Mouse (Mus musculus) ovary, postnatal 10 days (tissue): Measurements from ENCODE around the gene Prss50.

Experiments used
- DNase-seq: peaks from one replicate; pipeline ENCODE4 v3.0.0; 2022; ENCODE audit warnings: low spot score

The Prss50 gene

GRCm38 (mm10) chr9:110874660-110875191 lies 17.0 kb downstream of the Prss50 start:
- no peak for DNase-seq

- DNase-seq: no peak
Observed at GRCm38 (mm10) chr9:110875288-110875695, 17.5 kb downstream of the Prss50 start.

DNA sequence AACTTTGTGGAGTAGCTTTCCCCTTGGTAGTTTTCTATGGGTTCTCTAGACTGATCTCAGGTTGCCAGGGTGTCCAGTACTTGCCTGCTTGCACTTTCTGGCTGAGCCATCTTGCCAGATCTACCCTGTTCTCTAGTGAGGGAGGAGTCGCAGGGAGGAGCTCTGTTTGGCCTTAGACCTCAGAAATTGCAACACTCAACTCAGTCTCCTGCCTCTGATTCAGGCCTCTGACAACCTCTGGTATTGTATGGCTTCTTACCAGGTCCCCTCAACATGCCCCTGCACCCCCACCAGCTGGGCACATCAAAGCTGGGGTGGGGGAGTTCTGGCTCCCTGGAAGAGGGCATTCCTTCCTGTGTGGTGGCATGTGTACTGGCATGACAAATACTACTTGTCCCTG lies 19.6 kb downstream of the Prss50 start:
- no peak for DNase-seq

GRCm38 (mm10) chr9:110877888-110878287 lies 20.1 kb downstream of the Prss50 start:
- no peak for DNase-seq

DNA sequence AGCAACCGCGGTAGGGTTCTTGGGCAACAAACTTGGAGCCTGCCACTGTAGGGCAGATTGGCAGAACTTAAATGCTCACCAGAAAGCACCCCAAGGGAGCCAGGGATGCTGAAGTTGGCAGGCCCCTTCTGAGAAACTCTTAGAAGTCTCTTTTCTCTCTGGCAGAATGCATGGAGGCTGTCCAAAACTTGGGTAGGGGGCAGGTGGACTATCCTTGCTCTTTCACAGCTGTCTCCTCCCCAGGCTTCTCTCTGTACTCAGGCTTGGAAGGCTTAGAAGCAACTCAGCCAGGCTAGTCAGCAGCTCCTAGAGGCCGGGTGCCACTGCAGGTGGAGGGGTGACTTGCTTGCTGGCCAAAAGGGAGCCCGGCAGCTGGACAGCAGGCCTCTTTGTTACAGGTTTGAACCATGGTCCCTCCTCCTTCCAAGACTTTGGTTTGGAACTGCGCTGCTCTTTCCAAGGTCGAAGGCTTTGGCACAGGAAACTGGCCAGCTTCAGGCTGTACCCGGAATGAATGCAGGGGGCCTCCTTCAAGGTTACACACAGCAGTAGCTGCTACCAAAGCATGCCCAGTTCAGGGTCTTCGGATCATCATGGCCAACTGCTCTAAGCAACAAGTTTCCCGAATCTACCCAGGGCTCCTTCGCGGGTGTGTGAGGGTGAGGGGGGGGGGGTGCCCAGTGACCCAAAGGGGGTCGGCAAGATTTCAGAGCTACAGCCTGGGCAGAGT lies 21.6 kb downstream of the Prss50 start, which contains the start of gene Als2cl:
Gene Als2cl, plus strand, starts transcription at position 680 of the 730 bp plus-strand sequence.
- DNase-seq: peak; percentile 21

GRCm38 (mm10) chr9:110879998-110880561 lies 22.3 kb downstream of the Prss50 start, which contains the start of gene Tmie:
Tmie (minus strand) TSS chr9:110880113.
- DNase-seq: peak; percentile 33

DNA sequence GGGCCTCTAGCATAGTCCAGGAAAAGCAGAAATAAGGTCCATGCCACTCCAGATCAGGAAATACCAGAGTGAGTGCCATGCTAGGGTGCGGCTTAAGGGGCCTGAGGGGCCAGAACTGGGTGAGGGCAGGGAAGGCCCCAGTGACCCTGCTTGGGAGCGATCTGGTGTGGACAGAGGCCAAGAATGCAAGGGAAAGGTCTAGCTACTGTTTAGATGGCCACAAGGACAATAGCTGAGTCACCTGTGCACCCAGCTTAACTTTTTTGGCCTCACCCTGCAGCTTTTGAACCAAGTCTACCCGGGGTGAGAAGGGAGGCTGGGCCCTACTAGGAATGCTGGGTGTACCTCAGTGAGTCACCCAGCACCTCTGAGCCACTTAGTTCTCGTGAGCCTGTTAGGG lies 23.0 kb downstream of the Prss50 start:
- DNase-seq: no peak

DNA sequence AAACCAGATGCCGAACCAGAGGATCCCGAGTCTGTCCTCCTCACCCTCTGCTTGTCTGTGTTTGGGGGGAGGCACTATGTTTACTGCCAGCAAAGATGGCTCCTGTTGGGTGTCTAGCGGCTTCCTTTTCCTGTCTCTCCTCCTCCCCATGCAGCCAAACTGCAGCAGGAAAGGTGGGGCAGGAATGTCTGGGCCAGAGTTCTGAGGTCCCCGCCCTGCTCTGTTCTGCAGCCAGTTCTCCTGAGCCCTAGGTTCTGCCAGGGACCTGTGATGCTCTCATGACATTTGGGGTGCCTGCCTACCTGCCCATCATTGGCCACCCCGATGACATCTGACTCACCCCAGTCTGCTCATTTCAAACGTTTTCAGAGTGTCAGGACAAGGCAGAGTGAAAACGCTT lies 24.2 kb downstream of the Prss50 start:
- no peak for DNase-seq

GRCm38 (mm10) chr9:110887388-110888303 lies 29.9 kb downstream of the Prss50 start:
- no peak for DNase-seq

DNA sequence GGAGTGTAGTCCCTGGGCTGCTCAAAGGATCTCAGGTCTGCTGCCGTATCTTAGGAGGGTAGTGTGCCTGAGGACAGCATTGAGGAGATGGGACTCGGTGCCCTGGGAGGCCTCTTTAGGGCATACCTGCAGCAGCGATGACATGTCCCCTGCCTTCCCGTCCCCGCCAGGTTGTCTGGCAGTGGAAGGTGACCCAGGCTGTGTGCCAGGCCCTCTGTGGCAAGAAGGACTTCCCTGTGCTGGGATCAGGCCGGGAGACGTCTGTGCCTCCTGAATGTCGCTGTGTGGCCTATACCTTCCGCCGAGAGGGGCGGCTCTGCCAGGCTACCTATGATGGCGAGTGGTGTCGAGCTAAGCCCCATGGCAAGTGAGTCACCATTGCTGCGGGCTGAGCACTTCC lies 31.2 kb downstream of the Prss50 start:
- DNase-seq: no peak

DNA sequence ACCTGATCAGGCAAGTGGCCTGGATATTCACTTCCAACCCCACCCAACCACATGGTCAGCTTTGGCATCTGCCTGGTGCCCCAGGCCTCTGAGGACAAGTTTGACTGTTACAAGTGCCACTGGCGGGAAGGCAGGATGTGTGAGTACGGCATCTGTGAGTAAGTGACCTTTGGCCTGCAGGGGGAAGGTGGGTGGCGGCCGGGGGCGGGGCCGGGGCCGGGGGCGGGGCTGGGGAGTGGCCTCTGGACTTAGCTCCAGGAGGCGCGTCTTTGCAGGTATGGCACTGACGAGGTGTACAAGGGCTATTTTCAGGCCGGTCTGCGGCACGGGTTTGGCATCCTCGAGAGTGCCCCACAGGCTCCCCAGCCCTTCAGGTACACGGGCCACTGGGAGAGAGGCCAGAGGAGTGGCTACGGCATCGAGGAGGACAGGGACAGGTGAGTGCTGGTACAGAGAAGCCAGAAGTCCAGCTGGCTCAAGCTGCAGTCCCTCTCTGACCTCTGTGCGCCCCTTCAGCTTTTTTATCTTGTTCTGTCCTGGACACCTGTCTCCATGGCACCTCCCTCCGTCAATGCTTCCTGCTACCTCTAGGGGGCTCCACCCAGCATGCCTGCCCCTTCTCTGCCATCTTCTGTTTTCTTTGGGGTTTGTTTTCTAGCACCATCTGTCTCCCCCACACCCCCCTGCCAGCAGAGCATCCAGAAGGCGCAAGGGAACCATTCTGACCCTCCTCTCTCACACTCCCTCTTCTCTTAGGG lies 32.4 kb downstream of the Prss50 start:
- DNase-seq: no peak

- DNase-seq: no peak
Observed at GRCm38 (mm10) chr9:110891077-110891828, 33.5 kb downstream of the Prss50 start.

DNA sequence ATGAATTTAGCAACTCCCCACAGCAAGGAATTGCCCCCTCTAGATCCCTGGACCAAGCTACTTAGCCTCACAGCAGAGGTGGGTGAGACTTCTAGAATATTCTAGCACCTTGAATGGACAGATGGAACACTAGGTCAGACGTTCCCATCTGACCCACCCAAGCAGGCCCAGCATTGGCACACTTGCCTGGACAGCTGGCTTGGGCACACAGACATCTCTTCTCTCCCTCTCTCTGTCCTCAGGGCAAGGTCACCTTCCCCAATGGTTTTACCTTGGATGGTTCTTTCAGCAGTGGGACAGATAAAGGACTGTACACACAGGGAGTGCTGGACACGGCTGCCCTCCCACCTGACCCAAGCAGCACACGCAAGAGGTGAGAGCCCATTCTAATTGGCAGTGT lies 34.8 kb downstream of the Prss50 start:
- DNase-seq: no peak

DNA sequence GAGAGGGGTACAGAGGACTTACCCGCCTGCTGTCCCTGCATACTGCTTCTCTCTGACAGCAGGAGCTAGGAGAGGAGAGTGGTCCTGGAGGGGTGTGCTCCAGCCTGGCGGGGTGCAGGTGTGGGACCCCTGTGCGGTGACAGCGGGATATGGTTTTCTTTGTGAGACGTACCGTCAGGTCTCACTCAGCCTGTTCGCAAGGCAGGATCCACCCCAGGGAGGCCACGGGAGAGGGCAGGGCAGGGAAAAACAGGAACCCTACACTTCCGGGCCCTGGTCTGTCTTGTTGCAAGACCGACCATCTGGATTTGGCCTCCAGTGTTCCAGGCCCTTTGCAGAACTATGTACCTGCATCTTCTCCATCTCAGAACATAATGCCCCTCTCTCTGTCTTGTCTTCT lies 35.7 kb downstream of the Prss50 start:
- no peak for DNase-seq

GRCm38 (mm10) chr9:110895507-110895906 lies 37.7 kb downstream of the Prss50 start:
- DNase-seq: no peak

GRCm38 (mm10) chr9:110895994-110896393 lies 38.2 kb downstream of the Prss50 start:
- DNase-seq: no peak

DNA sequence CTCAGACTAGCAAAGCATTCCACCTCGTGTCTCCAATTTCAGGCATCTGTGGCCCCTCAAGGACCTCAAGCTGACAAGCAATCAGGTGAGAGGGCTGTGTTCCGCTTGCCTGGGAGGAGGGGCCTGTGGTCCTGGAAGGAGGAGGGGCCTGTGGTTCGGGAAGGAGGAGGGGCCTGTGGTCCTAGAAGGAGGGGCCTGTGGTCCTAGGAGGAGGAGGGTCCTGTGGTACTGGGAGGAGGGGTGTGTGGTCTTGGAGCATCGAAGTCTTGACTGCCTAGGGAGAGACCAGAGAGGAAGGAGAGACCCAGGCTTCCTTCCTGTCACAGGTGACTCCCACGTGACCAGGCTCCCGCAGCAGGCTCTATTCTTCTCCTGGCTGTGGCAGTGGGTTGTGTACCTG lies 38.8 kb downstream of the Prss50 start:
- no peak for DNase-seq

DNA sequence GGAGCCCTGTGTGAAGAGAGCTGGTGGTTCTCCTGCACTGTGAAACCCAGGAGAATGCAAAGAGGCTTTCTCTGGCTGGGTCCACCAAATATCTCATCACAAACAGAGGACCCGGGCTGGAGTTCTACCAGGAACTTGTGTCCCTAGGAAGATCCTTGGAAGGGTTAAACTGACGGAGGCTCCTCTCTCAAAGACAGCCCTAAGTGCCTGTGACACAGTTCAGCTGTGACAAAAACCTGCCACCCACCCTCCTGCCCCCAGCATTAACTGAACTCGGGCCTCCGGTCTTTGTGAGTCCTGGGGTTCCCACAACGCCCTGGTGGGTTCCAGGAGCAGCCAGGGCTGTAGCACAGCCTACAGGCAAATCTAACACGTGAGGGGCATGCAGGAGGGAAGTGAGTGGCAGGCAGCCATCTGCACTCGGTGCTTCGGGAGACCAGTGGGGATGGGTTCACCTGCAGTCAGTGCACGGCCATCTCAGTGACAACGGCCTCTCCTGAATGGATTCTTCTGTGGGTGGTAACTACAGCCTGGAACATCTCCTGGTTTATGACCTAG lies 41.8 kb downstream of the Prss50 start:
- DNase-seq: no peak

- DNase-seq: no peak
Observed at GRCm38 (mm10) chr9:110901204-110901603, 43.4 kb downstream of the Prss50 start.

DNA sequence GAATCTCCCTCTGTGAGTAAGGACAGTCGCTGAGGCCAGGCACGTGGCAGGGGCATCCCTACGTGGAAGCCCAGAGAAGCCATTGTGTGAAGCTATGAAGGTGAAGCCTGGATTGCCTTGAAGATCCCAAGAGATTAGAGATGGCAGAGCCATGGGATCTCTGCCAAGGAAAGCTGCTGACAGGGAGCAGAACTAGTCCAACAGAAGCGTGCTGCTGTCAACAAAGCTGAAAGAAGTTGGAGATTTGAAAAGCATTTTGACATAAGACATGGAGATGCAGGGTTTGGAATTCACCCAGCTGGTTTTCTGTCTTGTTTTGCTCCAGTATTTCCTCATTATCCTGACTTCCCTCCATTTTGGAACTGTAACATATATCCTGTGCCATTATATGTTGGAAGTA lies 44.5 kb downstream of the Prss50 start:
- DNase-seq: no peak
